Mouse (Mus musculus): ENCODE results near the gene Pitpnm2.

Pitpnm2 gene

GRCm38 (mm10) chr5:124076559-124076958 lies 173.0 kb downstream of the Pitpnm2 start:
- DNase-seq (ENCODE audit: extremely low read depth, low read depth, low spot score), result no peak

GRCm38 (mm10) chr5:124075716-124076115 lies 173.8 kb downstream of the Pitpnm2 start:
- no peak for DNase-seq (ENCODE audit: extremely low read depth, low read depth, low spot score)

- DNase-seq (ENCODE audit: extremely low read depth, low read depth, low spot score), result no peak
Observed at GRCm38 (mm10) chr5:124074845-124075307, 174.7 kb downstream of the Pitpnm2 start.

GRCm38 (mm10) chr5:124073682-124074081 lies 175.9 kb downstream of the Pitpnm2 start:
- no peak for DNase-seq (ENCODE audit: extremely low read depth, low read depth, low spot score)

DNA sequence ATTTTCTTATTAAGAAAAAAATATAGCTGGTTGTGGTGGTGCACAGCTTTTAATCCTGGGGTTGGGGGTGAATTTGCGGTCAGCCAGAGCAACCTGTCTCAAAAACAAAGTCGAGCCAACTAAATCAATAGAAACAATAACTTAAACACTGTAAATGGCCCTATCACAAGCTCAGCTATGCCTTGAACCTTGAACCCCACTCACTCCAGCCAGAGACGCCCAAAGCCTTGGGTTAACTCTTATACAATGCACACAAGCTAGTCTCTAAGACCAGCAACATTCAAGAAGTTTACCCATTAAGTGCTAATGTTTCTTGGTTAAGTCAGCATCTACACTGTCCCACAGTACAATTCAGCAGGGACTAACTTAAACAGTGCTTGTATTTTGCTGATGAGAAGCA lies 179.9 kb downstream of the Pitpnm2 start:
- no peak for DNase-seq (ENCODE audit: extremely low read depth, low read depth, low spot score)
